Mouse (Mus musculus) frontal cortex, postnatal 36 days (tissue): ENCODE results near the gene Lrrc27.

Experiments used
- DNase-seq, 2 experiments: peaks; one replicate each; pipeline ENCODE4 v3.0.0; 2022; ENCODE audit warnings: low spot score in 2 of 2

Gene Lrrc27

DNA sequence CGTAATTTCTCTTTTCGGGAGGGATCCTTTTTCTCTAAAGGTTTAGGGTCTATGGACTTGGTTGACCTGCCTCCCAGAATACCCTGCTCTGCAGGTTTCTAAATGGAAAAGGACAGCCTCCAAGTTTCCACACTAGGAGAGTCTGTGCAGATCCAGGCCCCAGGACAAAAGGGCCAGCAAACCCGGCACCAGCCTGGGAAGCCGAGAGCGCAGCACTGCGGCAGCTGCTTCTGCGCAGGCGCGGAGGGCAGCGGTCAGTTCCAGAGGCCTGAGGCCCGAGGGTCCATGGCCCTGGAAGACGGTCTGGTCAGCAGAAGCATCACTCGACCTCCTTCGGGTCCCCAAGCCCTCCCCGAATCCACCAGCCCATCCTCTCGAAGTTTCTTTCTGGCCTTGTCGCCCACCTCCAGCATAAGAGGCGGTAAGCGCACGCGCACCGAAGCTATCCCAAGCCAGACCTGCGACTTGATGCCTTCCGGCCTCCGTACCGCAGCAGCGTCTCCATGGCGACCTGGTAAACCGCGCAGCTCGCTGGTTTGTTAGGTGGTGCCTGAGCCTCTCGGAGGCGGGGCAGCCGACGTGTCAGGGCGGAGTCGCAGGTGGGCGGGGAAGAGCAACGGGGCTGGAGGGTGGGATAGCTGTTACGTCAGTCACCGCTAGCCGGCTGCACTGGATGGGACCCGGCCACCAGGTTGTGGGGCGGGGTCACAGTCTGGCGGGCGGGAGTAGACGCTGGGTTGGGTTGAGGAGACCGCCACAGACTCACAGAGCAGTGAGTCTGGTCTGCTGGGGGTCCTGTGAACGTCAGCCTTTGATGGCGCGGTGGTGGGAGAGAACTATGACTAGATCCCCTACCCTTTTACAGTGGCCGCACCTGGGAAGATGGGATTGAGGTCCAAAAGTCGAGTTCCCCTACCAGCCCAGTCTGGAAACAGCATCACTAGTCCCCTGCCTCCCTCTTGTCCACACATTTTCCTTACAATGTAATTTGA, at the start of gene Lrrc27, which contains the start of gene Stk32c:
Gene Lrrc27, plus strand, starts transcription at position 235 of the 992 bp plus-strand sequence.
Gene Stk32c, minus strand, starts transcription at position 554 of the 992 bp plus-strand sequence.
- peak; percentile 98 to 99 for DNase-seq

- peak; percentile 75 to 91 for DNase-seq
Measured at GRCm38 (mm10) chr7:139164410-139164809, 48.4 kb upstream of the Lrrc27 start.

DNA sequence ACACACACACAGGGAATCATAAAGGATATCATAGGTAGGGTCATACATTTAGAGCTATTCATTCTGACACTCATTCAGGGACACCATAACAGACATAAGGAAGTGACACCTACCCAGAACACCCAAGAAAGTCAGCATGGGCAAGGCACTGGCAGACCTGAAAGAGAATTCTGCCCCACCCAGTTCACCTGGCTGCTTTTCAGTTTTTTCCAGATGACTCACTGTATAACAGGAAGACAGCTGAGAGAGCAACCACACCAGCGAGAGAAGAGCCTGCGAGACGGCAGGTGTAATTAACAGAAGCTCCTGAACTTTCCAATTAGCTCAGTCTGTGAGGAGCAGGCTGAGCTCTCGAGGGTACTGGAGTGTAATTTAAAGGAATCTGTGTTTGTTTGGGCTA, 43.6 kb upstream of the Lrrc27 start:
- no peak for DNase-seq

DNA sequence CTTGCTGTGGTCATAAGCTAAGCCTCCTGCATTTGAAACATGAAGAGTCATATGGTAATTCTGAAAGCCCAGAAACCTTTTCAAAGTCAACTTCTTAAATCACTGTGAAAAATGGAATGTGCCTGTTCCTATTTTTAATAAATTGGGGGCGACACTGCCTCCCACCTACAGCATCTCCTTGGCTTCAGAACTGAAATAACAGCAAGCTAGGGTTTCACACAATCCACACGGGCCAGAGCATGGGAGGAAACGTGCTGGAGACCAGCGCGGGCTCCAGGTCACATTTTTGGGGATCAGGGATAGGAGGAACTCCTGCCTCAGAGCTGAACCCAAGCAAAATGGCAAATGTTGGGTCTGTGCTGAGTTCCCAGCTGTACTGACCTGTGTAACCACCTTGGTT, 33.5 kb upstream of the Lrrc27 start:
- peak in 1 of 2 experiments; percentile 68 for DNase-seq

DNA sequence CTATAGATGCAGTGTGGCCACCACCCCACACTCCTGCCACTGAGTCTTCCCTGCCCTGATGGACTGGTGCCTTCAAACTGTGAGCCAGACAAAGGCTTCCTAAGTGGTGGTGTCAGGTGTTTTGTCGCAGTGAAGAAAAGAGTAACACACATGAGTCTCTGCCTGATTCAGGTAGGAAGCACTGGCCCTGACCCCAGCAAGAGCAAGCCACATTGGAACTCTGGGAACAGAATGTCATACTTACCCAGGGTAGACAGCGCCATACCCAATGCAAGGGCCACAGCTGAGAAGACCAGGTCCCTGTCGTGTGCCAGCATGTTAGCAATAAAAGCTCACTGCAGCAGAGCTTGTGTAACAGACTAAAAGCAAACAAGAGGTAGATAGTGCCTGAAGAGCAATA, 32.7 kb upstream of the Lrrc27 start:
- no peak for DNase-seq

GRCm38 (mm10) chr7:139184396-139184795, 28.4 kb upstream of the Lrrc27 start:
- peak in 1 of 2 experiments; percentile 53 for DNase-seq

GRCm38 (mm10) chr7:139184846-139185245, 27.9 kb upstream of the Lrrc27 start:
- no peak for DNase-seq

- no peak for DNase-seq
Measured at GRCm38 (mm10) chr7:139185971-139186370, 26.8 kb upstream of the Lrrc27 start.

- no peak for DNase-seq
Measured at GRCm38 (mm10) chr7:139186436-139186835, 26.4 kb upstream of the Lrrc27 start.

DNA sequence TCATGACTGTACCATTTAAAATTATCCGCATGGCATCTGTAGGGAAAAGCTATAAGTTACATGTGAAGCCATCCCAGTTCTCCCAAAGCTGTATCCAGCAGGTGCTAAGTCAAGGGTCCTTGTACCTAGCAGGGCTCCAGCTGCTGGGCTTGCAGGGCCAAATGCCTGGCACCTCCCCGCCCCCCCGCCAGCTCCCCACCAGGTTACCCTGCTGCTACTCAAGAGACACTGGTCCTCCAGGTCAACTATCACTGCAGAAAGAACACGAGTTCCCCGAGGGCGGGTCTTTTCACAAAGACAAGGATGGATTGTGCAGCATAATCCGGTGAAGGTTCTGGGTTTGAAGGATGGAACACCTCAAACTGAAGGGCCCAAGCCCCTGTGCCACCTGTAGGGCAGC, 25.5 kb upstream of the Lrrc27 start:
- DNase-seq: no peak

DNA sequence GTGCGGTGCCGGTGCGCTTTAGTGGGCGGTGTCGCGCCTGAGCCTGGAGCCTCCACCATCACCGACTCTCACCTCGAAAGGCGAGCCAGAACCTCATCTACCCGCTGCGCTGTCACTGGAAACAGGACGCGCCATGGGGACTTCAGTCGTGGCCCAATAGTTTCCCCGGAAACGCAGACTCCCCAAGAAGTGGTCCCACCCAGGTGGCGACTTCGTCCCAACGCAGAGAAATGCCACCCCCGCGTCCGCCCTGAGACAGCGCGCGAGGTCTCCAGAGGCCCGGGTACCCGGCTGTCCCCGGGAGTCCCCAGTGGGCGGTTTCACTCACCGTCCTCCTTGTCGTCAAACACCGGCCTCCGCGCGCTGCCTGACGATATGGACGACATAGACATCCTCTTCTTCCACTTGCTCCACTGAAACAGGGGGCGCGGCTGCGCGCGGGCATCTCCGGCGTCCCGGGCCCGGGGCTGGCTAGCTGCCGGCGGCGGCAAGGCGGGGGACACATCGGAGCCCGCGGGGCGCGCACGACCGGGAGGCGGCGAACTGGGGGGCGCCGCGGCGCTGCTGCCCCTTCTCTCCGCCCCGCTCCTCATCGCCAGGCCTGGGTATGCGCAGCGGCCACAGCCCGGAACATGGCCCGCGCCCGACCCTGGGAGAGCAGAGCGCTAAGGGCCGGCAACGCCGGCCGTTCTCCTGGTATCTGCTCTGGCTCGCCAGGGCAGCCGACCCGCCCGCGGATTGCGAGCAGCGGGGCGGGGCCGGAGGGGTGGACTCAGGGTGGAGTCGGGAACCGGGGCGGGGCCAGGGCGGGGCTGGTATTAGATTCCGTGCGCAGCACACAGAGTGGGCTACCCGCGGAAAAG, 24.8 kb upstream of the Lrrc27 start:
- DNase-seq: peak; percentile 71 to 77

DNA sequence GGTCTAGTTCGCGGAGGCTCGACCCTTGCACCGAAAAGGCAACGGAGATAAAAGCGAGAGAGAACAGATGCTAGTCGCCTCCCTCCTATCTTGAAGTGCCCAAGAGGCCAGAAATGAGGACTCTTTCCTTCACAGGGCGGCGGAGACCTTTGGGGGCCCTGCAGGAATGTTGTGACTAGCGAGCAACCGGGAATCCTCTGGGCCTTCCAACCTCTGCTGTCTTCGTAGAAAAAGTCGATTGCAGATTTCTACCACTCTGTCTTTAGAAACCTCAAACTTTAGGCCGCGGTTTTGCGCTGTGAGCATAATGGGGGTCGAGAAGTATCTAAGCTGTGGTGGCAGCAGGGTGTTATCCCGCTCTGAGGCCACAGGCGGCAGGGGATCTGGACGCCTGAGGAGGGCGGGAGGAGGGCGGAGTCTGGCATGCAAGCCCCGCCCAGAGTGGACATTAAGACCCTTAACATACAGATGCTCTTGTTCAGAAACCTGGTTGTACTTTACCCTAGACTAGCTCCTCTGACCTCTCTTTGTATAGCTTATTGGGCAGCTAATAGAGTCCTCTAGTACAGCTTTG, 24.1 kb upstream of the Lrrc27 start:
- no peak for DNase-seq

GRCm38 (mm10) chr7:139190616-139191015, 22.2 kb upstream of the Lrrc27 start:
- no peak for DNase-seq

GRCm38 (mm10) chr7:139191619-139192018, 21.2 kb upstream of the Lrrc27 start:
- DNase-seq: no peak

- DNase-seq: no peak
Measured at GRCm38 (mm10) chr7:139197022-139197421, 15.8 kb upstream of the Lrrc27 start.

- DNase-seq: peak in 1 of 2 experiments; percentile 81
Measured at GRCm38 (mm10) chr7:139200108-139200507, 12.7 kb upstream of the Lrrc27 start.

GRCm38 (mm10) chr7:139201209-139201608, 11.6 kb upstream of the Lrrc27 start:
- no peak for DNase-seq

DNA sequence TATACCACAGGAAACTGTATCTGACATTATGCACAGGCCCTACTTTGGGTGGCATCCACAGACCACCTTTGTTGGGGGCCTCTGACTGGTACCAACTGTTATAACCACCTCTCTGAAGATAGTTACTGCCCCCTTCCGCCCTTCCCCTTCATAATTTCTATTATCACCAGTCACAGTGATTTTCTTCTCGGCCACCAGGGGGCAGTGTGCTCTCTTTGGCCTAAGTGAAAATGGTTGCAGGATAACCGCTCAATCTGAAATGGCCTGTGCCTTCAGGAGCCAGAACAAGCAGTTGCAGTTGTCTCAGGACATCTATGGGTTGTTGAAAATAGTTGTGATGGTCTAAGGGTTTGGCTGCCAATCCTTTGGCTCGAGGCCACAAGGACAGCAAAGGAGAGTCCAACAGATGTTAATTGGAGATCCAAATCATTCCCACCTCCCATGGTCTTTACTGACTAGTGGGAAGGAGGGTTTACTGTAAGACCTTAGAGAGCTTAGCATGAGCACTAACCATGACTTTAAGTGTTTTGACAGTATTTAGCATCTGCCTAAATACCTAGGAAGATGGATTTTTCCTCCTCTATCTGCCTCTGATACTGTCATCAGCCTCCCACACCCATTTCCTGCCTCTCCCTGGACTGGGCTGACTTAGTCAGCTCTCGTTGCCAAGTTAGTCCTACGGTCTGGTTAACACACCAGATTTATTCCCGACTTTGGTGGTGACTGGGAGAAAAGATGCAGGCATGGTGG, 4.6 kb upstream of the Lrrc27 start:
- DNase-seq: no peak

DNA sequence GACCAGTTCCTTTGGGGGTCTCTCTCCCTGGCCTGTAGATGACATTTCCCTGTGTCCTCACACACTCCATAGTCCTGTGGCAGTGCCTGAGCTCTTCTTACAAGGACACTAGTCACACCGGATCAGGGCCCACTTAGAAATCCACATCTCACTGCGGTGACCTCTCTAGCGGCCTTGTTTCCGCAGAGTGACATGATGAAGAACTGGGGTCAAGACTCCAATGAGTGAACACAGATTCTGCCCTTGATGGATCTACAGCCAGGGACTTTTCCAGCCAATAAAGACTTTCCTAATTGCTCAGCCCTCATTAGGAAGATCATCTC, 4.1 kb upstream of the Lrrc27 start:
- no peak for DNase-seq

DNA sequence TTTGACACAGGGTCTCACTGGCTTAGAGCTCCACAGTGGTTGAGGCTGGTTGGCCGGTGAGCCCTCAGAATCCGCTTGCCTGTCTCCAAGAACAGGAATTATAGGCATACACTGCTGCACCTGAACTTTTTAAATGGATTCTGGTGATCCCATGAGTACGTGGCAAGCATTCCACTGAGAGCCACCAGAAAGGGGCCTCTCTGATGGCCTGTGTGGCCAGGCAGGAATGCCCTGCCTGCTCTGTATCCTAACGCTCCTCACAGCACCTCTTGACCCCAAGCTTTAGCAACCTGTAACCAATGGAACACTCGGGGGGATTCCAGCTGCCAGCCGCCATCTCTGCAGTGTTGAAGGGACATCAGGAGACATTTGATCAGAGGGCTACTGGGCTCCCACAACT, 1.0 kb upstream of the Lrrc27 start:
- DNase-seq: no peak

GRCm38 (mm10) chr7:139213751-139214150, 963 bp downstream of the Lrrc27 start:
- DNase-seq: no peak
